21 mouse cellular contexts compared by ENCODE assay signal in the genomic region with DNA sequence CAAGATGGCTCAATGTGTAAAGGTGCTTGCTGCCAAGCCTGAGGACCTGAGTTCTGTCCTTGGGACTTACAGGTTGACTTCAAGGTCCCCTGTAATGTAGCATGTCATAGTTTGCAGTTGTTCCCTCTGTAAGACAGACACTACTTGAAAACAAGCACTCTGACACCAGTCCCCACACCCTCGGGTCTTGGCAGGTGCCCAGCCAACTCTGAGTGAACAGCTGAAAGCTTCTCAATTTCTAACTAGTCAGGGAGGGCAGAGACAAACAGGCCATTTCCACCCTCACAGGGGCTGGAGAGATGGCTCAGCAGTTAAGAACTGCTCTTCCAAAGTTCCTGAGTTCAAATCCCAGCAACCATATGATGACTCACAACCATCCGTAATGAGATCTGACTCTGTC. TPM values are rescaled to one million over a fixed set of nuclear protein-coding genes. Genes with fewer than 3 reads are reported as not detected.
A peak's percentile ranks its signal among the peaks of the same experiment; 100 is the strongest.
DNase-seq lines count a peak whose midpoint lies in the region; ATAC-seq and TF ChIP-seq lines count a peak whose summit lies in the region.
"Had no signal": no experiment of that assay in that cellular context is flagged by ENCODE, and none has a peak within 500 bp of the region (broad histone marks: within the 10 kb centered on the region; RNA-seq: fewer than 3 reads in every experiment).

No protein-coding gene starts in this region.

- WGBS in kidney, adult 2 months = 65% methylated on average over 2 of the region's 2 CpGs
- WGBS in kidney, embryonic 15.5 days = 66% methylated on average over 2 of the region's 2 CpGs

- no peaks in the 10 kb centered on the region for H3K9me3 ChIP-seq in kidney, embryonic 15.5 days (replicated peaks)
- H3K9me3 ChIP-seq: embryonic facial prominence, embryonic 12.5 days; forebrain, embryonic 12.5 days; heart, embryonic 10.5 days; intestine, embryonic 15.5 days had no signal

- H3K9ac ChIP-seq in kidney, embryonic 15.5 days = no peak overlapping the region
- H3K9ac ChIP-seq: embryonic facial prominence, embryonic 12.5 days; forebrain, embryonic 12.5 days; hindbrain, embryonic 14.5 days; intestine, embryonic 15.5 days had no signal

- no peak overlapping the region for H3K27ac ChIP-seq in gastrocnemius, adult 2 months
- H3K27ac ChIP-seq in kidney, adult 2 months (ENCODE audit: insufficient read depth, low read depth, low read length) = no peak overlapping the region
- no peak overlapping the region for H3K27ac ChIP-seq in kidney, embryonic 15.5 days
- H3K27ac ChIP-seq: embryonic facial prominence, embryonic 12.5 days; forebrain, embryonic 12.5 days; heart, embryonic 10.5 days; hindbrain, embryonic 14.5 days; intestine, embryonic 15.5 days had no signal

- no peak for ATAC-seq in kidney, embryonic 15.5 days (replicated peaks; ENCODE audit: low FRiP score)
- ATAC-seq in CD4-positive, CD25-positive, alpha-beta regulatory T cell, adult 4 months = no peak
- ATAC-seq: forebrain, embryonic 16.5 days; intestine, embryonic 15.5 days had no signal

- intact Hi-C loops in gastrocnemius, adult 2 months (cut with DNase I) = no loop called here

- no peaks in the 10 kb centered on the region for H3K36me3 ChIP-seq in kidney, adult 2 months (ENCODE audit: control insufficient read depth, insufficient read depth, low read length)
- no peaks in the 10 kb centered on the region for H3K36me3 ChIP-seq in kidney, embryonic 15.5 days
- H3K36me3 ChIP-seq: embryonic facial prominence, embryonic 12.5 days; forebrain, embryonic 12.5 days; heart, embryonic 10.5 days; intestine, embryonic 15.5 days had no signal

- H3K4me3 ChIP-seq in gastrocnemius, adult 2 months = no peak overlapping the region
- no peak overlapping the region for H3K4me3 ChIP-seq in kidney, adult 2 months (ENCODE audit: insufficient read depth, low read depth, low read length)
- no peak overlapping the region for H3K4me3 ChIP-seq in kidney, embryonic 15.5 days (replicated peaks)
- H3K4me3 ChIP-seq: embryonic facial prominence, embryonic 12.5 days; forebrain, embryonic 12.5 days; heart, embryonic 10.5 days; intestine, embryonic 15.5 days had no signal

- H3K4me2 ChIP-seq in kidney, embryonic 15.5 days = no peak overlapping the region
- H3K4me2 ChIP-seq: embryonic facial prominence, embryonic 12.5 days; forebrain, embryonic 12.5 days; hindbrain, embryonic 14.5 days; intestine, embryonic 15.5 days had no signal

- TF ChIP-seq POLR2A in kidney, adult 2 months (IDR thresholded peaks at IDR 0.05; ENCODE audit: low read depth, low read length) = no peak

- no peaks in the 10 kb centered on the region for H3K27me3 ChIP-seq in kidney, adult 2 months (replicated peaks; ENCODE audit: control insufficient read depth, insufficient read depth, low read length)
- H3K27me3 ChIP-seq in kidney, embryonic 15.5 days = no peaks in the 10 kb centered on the region
- H3K27me3 ChIP-seq: embryonic facial prominence, embryonic 12.5 days; forebrain, embryonic 12.5 days; intestine, embryonic 15.5 days had no signal

- peak; percentile 61 for DNase-seq in gastrocnemius, adult 2 months
- no peak for DNase-seq in gastrocnemius, postnatal 25 days
- peak; percentile 20 for DNase-seq in kidney, adult 2 months
- DNase-seq in adipocyte (ENCODE audit: low spot score) = peak; percentile 58
- DNase-seq: adrenal gland, postnatal 36 days; cerebellum, adult 11 months; cerebellum, adult 8-10 months; cerebellum, postnatal 14 days; embryo, embryonic 11 days; heart, adult 11 months; heart, postnatal 10 days; kidney, adult 18-20 months had no signal

- no peaks in the 10 kb centered on the region for H3K4me1 ChIP-seq in kidney, adult 2 months (ENCODE audit: control insufficient read depth, insufficient read depth, low read length)
- H3K4me1 ChIP-seq in kidney, embryonic 15.5 days = no peaks in the 10 kb centered on the region
- H3K4me1 ChIP-seq: embryonic facial prominence, embryonic 12.5 days; forebrain, embryonic 12.5 days; intestine, embryonic 15.5 days had no signal

- no peak for TF ChIP-seq CTCF in gastrocnemius, adult 2 months (IDR thresholded peaks at IDR 0.05)
- TF ChIP-seq CTCF in kidney, adult 2 months (conservative IDR thresholded peaks at IDR 0.05; ENCODE audit: insufficient read depth, insufficient read length, low read depth, low read length) = no peak

RNA-seq across cellular contexts. Expression of a gene that starts 11.6 kb away (rescaled TPM):
- under 1 TPM in 1 of 2 experiments, not detected in 1; 0.13 TPM for total RNA-seq in gastrocnemius, adult 2 months (2021)
- under 1 TPM in 1 of 2 experiments, not detected in 1; 0.16 TPM for total RNA-seq in gastrocnemius, postnatal 25 days (2021)
- 10.5 and 10.9 TPM in 2 replicates for polyA plus RNA-seq in kidney, adult 2 months (2012; rRNA removed)
- 44.7 and 46.4 TPM in 2 replicates for polyA plus RNA-seq in kidney, embryonic 15.5 days (2015; fragmentation: Nextera tagmentation; extraction: Ambion mirVana)
- polyA plus RNA-seq in CD4-positive, CD25-positive, alpha-beta regulatory T cell, adult 4 months (2017; shearing (Covaris generic)) = not detected
- total RNA-seq: gastrocnemius, postnatal 36 days had no signal

RNA-seq across cellular contexts. Expression of a gene that starts 31.6 kb away (rescaled TPM):
- under 1 TPM; 0.39 to 0.71 TPM for total RNA-seq in gastrocnemius, adult 2 months (2021)
- total RNA-seq in gastrocnemius, postnatal 25 days (2021) = under 1 TPM in 1 of 2 experiments, not detected in 1; 0.94 TPM
- polyA plus RNA-seq in kidney, adult 2 months (2012; rRNA removed) = 0.63 and 0.94 TPM in 2 replicates
- 3.1 and 4.0 TPM in 2 replicates for polyA plus RNA-seq in kidney, embryonic 15.5 days (2015; fragmentation: Nextera tagmentation; extraction: Ambion mirVana)
- 10 to 100 TPM; 10.1 TPM for polyA plus RNA-seq in CD4-positive, CD25-positive, alpha-beta regulatory T cell, adult 4 months (2017; shearing (Covaris generic))

RNA-seq across cellular contexts. Expression of a gene that starts 43.4 kb away (rescaled TPM):
- total RNA-seq in gastrocnemius, adult 2 months (2021) = 10 to 100 TPM; 15.5 to 16.2 TPM
- 10 to 100 TPM; 12.1 to 12.3 TPM for total RNA-seq in gastrocnemius, postnatal 25 days (2021)
- polyA plus RNA-seq in kidney, adult 2 months (2012; rRNA removed) = 30.2 and 31.3 TPM in 2 replicates
- 11.2 and 14.4 TPM in 2 replicates for polyA plus RNA-seq in kidney, embryonic 15.5 days (2015; fragmentation: Nextera tagmentation; extraction: Ambion mirVana)
- 1 to 10 TPM; 1.1 to 2.2 TPM for polyA plus RNA-seq in CD4-positive, CD25-positive, alpha-beta regulatory T cell, adult 4 months (2017; shearing (Covaris generic))

Comparison
In these comparisons a context has a peak if more than half of its experiments do, and no peak if none do; other contexts are left out.
1. RNA of a gene that starts 11.6 kb away (polyA plus RNA-seq): 44.7 to 46.4 TPM in kidney, embryonic 15.5 days and 10.5 to 10.9 TPM in kidney, adult 2 months; not detected in CD4-positive, CD25-positive, alpha-beta regulatory T cell, adult 4 months; every median in the first group is over 10 times any median in the second.